Mouse (Mus musculus): ENCODE data around the gene Mmachc. TPM values are rescaled to one million over a fixed set of nuclear protein-coding genes. Genes with fewer than 3 reads are reported as not detected.

Mmachc gene
- 10 to 100 TPM; 15.4 to 16.8 TPM for total RNA-seq (2021)

DNA sequence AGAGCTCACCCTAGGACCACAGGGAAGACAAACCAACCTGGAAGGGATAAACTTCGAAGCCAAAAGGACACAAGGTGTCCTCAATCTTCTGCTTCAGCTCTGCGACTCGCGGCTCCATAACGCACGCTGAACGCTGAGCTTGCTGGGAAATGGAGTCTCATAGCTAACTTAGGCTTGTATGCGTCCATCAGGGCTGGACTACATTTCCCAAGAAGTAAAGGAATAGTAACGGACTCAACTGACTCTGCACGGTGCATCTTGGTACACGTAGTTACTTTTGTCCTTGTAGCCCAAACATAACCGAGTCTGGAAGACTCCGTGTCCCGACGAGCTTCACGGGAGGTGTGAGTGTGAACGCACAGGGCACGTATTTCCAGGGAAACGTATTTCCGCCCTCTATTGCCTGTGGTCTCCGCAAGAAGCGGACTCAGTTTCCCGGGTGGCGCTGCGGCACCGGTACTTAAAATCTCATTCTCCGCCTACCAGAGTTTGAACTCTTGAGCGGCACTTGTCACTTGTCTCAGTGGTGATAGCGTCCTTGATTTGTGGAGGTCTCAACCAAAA, at the start of gene Mmachc, which contains the start of gene Ccdc163:
Gene Mmachc, minus strand, starts transcription at position 206 of the 564 bp plus-strand sequence.
Gene Ccdc163, plus strand, starts transcription at position 309 of the 564 bp plus-strand sequence.
- intact Hi-C loops (cut with DNase I): no loop called here
- DNase-seq (ENCODE audit: extremely low spot score in 1 of 2, low spot score in 2 of 2): peak; percentile 93 to 96

DNA sequence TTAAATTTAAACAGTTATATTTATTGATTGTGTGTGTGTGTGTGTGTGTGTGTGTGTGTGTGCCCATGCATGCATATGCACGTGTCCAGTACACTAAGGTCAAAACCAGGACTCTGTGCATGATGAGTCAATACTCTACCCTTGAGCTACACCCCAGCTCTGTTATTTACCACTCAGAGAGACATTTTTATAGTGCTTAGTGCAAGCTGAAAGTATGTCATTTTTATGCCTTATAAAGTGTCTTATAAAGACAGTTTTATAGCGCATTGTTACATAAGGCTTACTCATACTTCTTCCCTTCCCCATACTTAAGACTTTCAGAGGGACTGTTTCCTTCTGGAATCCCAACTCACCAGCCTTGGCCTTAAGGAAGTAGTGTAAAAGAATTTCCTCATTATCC, 41.5 kb upstream of the Mmachc start:
- DNase-seq (ENCODE audit: extremely low spot score in 1 of 2, low spot score in 2 of 2): no peak

DNA sequence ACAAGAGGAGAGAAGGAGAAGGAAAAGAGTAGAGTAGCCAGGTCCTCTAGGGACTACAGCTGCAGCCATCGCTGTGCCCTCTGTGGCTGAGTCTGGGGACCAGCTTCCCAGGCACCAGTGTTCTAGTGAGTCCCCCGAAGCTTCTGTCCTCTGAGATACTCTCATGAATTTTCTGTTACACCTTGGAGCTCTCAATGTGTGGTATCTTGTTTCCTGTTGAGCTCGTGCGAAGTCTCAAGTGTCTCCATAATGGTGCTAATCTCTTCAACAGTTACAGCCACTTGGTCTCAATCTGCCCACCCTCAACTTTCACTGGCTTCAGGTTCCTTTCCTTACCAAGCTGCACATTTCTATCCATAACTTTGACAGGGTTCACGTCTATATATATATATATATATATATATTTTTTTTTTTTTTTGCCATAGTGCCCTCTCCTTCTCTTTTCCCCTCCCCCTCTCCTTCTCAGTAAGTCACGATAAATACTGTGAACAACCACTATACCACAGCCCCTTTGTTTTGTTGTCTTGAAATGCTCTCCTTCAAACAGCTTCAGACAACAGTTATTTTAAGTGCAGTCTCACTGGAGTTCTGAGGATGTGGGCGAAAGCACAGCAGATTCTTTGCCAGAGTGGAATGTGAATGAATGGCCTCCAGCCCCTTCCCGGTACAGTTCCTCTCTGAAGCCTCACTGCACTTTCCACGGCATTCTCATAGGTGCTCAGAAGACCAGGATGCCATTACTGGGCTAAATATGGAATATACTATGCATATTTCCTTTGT, 31.0 kb upstream of the Mmachc start:
- DNase-seq (ENCODE audit: extremely low spot score in 1 of 2, low spot score in 2 of 2): no peak
- intact Hi-C loops (cut with DNase I): no loop called here

More for the DNA sequence above, 41.5 kb upstream of the Mmachc start:
- intact Hi-C loops (cut with DNase I): no loop called here

DNA sequence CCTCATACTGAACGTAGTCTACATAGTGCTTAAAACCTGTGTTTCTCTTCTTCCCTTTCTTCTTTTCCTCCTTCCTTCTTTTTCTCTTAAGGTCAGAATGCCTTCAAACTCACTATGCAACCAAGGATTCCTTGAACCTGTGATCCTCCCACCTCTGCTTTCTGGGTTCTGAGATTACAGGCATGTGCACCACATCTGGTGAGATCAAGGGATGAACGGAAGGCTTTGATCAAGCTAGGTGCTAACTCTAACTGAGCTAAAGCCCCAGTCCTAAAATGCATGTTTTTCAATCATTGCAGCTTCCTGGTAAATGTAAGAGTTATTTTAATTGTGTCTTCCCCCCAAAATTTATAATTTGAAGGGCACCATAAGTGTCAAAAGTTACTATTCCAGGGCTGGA, 26.8 kb upstream of the Mmachc start:
- intact Hi-C loops (cut with DNase I): no loop called here
- DNase-seq (ENCODE audit: extremely low spot score in 1 of 2, low spot score in 2 of 2): no peak

DNA sequence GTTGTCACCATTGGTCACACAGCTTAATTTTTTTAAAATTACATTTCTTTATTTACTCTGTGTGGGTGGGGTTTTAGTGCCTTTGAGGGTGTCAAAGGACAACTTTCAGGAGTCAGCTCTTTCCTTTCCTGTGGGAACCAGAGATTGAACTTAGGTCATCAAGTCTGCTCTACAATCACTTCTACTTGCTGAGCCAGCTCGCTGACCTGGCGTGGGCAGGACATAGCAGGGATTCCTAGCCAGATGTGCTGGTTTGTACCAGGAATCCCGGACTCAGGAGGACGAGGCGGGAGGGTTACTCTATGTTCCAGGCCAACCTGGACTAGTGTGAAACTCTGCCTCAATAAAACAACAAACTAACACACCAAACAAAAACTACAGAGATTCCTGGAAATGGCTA, 24.1 kb upstream of the Mmachc start:
- intact Hi-C loops (cut with DNase I): no loop called here
- no peak for DNase-seq (ENCODE audit: extremely low spot score in 1 of 2, low spot score in 2 of 2)

DNA sequence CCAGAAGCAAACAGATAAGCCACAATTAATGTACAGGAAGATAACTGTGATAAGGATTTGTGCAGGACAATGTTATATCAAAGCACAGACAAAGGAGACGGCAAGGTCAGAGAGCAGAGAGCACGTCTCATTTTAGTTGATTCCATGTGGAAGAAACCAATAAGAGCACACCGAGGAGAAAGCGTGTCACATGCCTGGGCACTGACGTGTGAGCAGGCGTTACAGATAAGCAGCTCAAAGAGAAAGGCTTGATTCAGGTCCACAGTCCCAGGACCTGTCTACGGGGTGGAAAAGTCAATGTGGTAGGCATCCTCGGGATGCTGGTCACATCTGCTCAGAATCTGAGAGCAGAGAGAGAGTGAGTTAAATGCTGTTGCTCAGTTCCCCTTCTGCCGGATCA, 22.9 kb upstream of the Mmachc start:
- intact Hi-C loops (cut with DNase I): no loop called here
- no peak for DNase-seq (ENCODE audit: extremely low spot score in 1 of 2, low spot score in 2 of 2)

DNA sequence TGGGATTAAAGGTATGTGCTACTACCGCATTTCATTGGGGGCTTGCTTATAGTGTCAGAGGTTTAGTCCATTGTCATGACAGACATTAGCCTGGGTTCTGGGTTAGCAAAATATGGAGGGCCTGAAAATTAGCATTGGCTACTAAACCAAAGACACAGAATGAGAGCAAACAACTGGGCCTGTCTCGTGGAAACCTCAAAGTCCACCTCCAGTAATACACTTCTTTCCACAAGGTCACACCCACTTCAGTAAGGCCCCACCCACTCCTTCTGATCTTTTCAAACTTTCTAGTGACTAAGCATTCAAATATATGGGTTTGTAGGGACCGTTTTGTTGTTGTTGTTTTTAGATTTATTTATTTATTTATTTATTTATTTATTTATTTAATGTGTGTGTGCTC, 21.3 kb upstream of the Mmachc start:
- intact Hi-C loops (cut with DNase I): no loop called here
- no peak for DNase-seq (ENCODE audit: extremely low spot score in 1 of 2, low spot score in 2 of 2)

DNA sequence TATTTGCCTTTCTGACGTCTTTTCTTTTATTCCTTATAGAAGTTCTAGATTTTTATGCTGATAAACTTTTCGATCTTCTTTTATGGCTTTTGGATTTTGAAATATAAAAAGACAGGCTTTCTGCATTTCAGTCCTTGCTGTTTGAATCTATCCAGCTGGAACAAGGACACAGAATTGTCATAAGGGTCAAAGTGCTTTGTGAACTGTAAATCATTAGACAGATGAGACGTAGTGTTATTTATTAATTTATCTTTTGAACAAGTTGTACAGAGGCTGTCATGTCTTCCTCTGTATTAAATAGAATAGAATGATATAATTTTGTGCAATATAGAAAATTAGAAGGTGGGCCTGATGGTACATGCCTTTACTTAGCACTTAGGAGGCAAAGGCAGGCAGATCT, 19.2 kb upstream of the Mmachc start:
- DNase-seq (ENCODE audit: extremely low spot score in 1 of 2, low spot score in 2 of 2): no peak
- intact Hi-C loops (cut with DNase I): no loop called here

DNA sequence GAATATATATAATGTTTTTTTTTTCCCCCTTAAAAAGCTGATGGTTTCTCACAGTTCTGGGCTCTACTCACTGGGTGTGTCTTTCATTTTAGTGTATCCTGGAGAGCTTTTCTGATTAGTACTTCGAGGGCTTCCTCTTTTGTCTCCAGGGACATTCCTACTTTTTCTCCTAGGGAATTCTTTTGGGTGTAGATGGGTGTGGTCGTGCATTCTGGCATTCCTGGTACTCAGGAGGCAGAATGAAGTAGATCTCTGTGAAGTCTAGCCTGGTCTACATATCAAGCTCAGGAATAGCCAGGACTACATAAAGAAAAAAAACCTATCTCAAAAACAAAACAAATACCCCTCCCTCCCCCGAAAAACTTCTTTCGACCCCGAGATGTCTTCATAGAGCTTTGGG, 17.2 kb upstream of the Mmachc start:
- intact Hi-C loops (cut with DNase I): no loop called here

DNA sequence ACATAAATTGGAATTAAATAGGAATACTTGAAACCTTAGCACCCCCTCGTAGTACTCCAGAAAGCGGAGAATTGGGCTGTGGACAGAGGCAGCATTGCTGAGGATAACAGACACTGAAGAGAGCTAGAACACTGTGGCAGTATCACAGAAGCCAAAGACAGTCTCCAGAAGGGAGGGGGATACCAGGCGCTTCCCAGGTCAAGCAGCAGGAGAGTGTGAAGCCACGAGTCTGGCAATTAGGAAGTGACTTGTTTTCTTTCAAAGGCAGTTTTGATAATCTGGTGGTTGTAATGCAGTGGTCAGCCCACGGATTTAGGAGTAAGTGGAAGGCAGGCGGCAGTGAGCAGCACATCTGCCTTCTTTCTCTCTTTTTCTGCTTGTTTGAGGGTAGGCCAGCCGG, 14.0 kb upstream of the Mmachc start:
- intact Hi-C loops (cut with DNase I): no loop called here
- DNase-seq (ENCODE audit: extremely low spot score in 1 of 2, low spot score in 2 of 2): no peak

More for the DNA sequence above, 17.2 kb upstream of the Mmachc start:
- no peak for DNase-seq (ENCODE audit: extremely low spot score in 1 of 2, low spot score in 2 of 2)

DNA sequence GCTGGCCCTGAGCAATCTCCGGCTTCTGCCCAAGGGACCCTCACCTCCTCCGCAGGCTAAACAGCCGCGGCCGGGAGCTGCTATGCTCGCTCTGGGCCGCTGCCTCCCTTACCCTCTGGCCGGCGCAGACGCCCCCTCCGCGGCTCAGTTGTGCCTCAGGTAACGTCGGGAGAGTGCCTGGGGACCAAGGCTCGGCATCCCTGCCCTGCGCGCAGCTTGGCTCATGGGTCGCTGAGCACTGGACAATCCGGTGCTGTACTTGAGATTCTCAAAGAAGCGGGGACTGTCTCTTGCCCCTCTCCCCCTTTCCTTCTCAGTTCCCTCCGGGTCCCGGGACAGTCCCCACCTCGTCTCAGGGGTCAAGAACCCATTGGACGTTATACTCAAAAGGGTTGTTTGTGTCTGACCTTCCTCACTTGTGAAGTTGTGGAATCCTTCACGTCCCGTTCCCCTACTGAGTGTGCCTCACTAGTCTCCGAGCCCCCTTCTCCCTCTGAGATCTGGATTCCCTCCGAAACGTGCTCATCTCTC, 13.0 kb upstream of the Mmachc start:
- intact Hi-C loops (cut with DNase I): no loop called here
- DNase-seq (ENCODE audit: extremely low spot score in 1 of 2, low spot score in 2 of 2): no peak

DNA sequence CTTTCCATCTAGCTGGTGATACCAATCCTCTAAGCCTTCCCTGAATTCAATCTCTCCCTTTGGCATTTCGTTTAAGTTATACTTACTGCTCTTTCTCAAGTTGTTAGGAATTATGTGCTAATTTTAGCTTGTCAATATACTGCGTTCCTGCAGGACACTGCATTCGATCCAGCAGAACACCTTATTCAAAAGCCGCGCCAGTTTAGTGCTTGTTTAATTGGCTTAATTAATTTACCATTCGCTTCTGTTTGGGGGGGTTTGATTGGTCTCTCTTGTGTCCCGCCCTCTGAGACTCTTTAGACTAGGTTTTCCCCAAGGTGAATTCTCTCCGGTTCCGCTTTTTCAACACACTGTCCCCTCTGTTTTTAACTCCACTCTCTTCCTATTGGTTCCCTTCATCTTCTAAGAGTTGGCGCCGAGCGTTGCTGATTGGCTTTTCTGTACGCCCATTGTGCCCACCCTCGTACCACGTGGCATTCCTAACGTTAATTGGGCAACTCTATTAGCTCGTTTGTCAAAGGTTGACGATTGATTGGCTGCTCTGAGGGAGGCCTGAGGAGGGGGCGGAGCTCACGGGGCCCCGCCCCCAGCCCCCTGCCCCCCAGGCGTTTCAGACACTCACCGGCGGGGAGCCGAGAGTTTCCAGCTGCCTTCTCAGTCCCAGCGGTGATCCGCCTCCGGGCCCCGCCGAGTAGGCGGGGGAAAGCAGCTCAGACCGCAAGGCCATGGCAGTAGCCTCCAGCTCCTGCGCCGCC, 12.3 kb upstream of the Mmachc start, which contains the start of gene Tesk2:
Gene Tesk2, plus strand, starts transcription at position 606 of the 755 bp plus-strand sequence.
- intact Hi-C loops (cut with DNase I): no loop called here
- DNase-seq (ENCODE audit: extremely low spot score in 1 of 2, low spot score in 2 of 2): peak; percentile 94 to 95

DNA sequence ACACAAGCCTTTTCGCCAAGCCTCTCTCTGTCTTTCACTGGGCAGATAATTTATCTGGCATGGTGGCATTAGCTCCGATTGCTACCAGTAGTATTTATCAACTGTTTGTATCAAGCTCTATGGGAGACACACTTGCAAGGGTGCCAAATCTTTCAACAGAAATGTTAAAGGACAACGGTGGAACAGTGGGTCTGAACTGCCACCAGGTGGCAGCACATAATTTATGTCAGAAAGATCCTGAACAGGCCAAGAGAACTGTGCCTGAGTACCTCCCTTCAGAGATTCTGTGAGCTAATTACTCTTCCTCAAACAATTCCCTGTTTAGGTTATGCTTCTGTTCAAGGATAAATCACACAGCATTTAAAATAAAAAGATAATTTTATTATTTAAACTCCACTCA, 11.2 kb upstream of the Mmachc start:
- DNase-seq (ENCODE audit: extremely low spot score in 1 of 2, low spot score in 2 of 2): peak; percentile 71 to 72
- intact Hi-C loops (cut with DNase I): loop anchor here (1.0 to 10.0 kb wide), 2 partner anchors 70 to 275 kb away; partner anchors contain the start of genes Hectd3 and Urod

DNA sequence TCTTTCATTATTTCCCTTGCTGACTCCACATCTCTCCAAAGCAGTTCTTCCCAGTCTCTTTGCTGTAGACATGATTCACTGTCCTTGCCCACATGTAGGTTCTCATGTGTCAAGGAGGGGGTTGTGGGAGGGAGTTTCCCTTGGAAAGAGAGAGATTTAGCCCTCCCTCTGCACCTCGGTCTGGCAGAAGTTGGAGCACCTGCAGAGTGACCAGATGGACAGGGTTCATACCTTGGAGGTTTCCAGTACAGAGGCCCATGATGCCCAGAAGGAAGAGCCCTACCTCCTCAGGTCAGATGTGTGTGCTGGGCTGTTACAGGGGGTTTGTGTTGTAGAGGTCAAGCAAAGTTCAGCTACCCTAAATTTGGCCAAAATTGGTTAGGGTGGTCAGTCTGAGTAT, 4.3 kb upstream of the Mmachc start:
- no peak for DNase-seq (ENCODE audit: extremely low spot score in 1 of 2, low spot score in 2 of 2)
- intact Hi-C loops (cut with DNase I): loop anchor here (10.0 kb wide), 1 partner anchor 282 kb away; the partner anchor contains the start of genes Hectd3 and Urod

DNA sequence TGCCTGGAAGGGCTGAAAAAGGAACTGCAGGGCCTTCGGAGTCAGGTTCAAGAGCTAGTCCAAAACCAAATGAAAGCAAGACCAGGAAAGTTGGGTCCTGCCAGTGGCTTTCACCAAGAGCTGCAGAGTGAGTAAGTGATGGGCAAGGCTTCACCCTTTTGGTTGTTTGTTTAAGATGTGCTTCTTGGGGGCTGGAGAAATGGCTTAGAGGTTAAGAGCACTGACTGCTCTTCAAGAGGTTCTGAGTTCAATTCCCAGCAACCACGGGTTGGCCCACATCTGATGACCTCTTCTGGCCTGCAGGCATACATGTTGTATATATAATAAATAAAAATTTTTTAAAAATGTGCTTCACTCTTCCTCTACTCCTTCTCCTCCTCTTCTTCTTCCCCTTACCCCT, 1.9 kb upstream of the Mmachc start:
- intact Hi-C loops (cut with DNase I): loop anchor here (10.0 kb wide), 1 partner anchor 285 kb away; the partner anchor contains the start of genes Hectd3 and Urod
- no peak for DNase-seq (ENCODE audit: extremely low spot score in 1 of 2, low spot score in 2 of 2)

DNA sequence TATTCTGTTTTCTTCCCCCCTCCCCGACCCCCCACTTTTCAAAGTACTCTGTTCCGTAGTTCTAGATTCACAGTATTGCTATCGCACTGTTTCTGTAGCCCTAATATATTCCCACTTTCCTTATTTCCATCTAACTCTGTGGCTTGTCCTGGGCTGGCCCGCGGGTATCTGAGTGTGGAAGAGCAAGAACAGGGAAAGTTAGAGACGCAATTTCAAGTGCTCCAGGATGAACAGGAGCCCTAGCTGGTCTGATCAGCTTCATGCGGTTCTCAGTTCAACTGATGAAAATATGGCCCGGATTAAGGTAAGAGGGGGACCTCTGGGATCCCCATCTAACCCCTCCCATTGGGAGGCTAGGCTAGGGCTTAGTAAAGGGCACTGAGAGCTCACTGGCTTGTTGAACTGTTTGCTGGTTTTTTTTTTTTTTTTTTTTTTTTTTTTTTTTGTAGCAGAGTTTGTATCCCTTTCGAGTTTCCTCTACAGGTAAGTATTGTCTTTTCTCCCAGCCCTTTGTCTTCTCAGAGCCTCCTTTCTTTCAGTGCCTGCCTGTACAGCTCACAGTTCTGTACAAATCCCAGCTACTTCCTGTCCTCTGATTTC, 685 bp upstream of the Mmachc start:
- no peak for DNase-seq (ENCODE audit: extremely low spot score in 1 of 2, low spot score in 2 of 2)
- intact Hi-C loops (cut with DNase I): no loop called here

DNA sequence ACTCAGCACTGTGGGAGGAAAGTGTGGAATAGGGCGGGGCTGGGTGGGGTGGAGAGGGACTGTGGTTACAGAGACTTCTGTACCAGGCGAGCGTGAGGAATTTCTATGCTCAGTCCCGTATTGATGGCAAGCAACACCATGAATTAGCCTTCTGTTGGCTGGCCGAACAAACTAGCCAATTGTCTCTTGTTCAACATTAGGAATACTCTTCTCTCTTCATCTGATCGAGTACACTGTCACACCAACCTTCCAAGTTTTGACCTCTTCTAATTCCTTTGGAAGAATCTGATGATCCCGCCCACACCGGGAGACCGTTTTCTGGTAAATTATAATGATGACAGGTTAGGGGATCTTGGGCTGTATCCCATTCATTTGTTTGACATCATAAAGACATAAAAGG, 540 bp downstream of the Mmachc start:
- DNase-seq (ENCODE audit: extremely low spot score in 1 of 2, low spot score in 2 of 2): no peak
- intact Hi-C loops (cut with DNase I): no loop called here

DNA sequence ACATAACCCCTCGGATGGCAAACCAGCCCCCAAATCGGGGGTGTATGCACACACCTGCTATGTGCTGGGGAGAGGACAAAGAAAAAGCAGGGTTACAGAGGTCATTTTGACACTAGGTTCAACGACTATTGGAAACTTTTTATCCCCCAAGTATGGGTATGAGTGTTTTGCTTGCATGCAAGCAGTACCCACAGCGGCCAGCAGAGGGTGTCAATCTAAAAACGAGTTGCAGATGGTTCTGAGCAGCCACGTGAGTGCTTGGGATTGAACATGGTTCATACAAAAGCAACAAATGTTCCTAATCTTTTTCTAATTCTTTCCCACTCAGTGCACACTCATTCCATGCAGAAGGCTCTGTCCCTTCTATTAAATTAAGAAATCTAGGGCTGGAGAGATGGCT, 4.4 kb downstream of the Mmachc start:
- peak; percentile 20 to 76 for DNase-seq (ENCODE audit: extremely low spot score in 1 of 2, low spot score in 2 of 2)
- intact Hi-C loops (cut with DNase I): no loop called here

DNA sequence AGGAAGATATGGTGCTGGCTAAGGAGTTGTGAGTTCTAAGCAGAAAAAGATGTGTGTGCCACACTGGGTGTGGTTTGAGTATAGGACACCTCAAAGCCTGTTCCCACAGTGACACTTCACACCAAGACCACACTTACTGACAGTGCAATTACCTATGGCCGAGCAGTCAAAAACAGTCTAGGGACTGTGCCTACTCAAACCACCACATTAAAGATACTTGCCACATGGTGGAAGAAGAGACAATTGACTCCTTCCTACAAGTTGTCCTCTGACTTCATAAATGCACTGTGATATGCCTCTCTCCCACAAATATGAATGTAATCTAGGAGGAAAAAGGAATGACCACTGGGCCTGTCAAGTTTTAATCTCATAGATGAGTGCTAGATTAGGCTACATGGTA, 7.2 kb downstream of the Mmachc start:
- DNase-seq (ENCODE audit: extremely low spot score in 1 of 2, low spot score in 2 of 2): no peak
- intact Hi-C loops (cut with DNase I): no loop called here
